26 mouse cellular contexts compared by ENCODE assay signal in the genomic region with DNA sequence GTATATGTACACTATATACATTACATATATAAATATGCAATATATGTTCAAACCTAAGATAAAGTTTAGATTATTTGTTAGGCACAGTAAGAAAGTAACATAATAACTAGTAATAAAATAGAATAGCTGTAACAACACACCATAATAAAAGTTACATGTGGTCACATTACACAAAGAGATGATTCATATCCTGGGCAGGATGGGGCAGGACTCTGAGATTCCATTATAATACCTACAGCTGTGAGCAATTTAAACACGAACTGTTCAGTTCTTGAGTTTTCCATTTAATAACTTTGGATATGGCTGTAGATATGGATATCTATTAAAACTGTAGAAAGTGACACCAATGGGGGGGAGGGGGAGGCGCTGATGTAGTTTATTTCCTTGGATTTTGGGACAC.
"Had no signal": no experiment of that assay in that cellular context is flagged by ENCODE, and none has a peak within 500 bp of the region (broad histone marks: within the 10 kb centered on the region; RNA-seq: fewer than 3 reads in every experiment).

No protein-coding gene starts in this region.

- H3K9ac ChIP-seq: heart, embryonic 12.5 days; hindbrain, embryonic 12.5 days; hindbrain, embryonic 14.5 days; intestine, embryonic 15.5 days; limb, embryonic 13.5 days; limb, embryonic 15.5 days; liver, embryonic 12.5 days; liver, embryonic 14.5 days had no signal

- H3K4me2 ChIP-seq: heart, embryonic 12.5 days; hindbrain, embryonic 12.5 days; hindbrain, embryonic 14.5 days; intestine, embryonic 15.5 days; limb, embryonic 13.5 days; limb, embryonic 15.5 days; liver, embryonic 12.5 days had no signal

- ATAC-seq: hindbrain, embryonic 16.5 days; inflammation-experienced regulatory T-cells, adult 6 months; intestine, embryonic 15.5 days; liver, embryonic 12.5 days had no signal

- DNase-seq: gastrocnemius, adult 2 months; gastrocnemius, postnatal 10 days; gastrocnemius, postnatal 25 days; heart, adult 18-20 months; heart, postnatal 10 days; heart, postnatal 4 days; kidney, adult 18-20 months; kidney, adult 8-10 months; kidney, postnatal 10 days; kidney, postnatal 25 days; kidney, postnatal 4 days; left cerebral cortex, postnatal 4 days had no signal

- H3K36me3 ChIP-seq: heart, embryonic 10.5 days; heart, embryonic 12.5 days; hindbrain, embryonic 10.5 days; hindbrain, embryonic 12.5 days; intestine, embryonic 15.5 days; limb, embryonic 13.5 days; limb, embryonic 15.5 days; liver, embryonic 12.5 days had no signal

- H3K27ac ChIP-seq: gastrocnemius, adult 2 months; heart, embryonic 10.5 days; hindbrain, embryonic 10.5 days; hindbrain, embryonic 12.5 days; hindbrain, embryonic 14.5 days; intestine, embryonic 15.5 days; layer of hippocampus, adult 2 months; left cerebral cortex, adult 2 months; limb, embryonic 13.5 days; limb, embryonic 15.5 days; liver, embryonic 12.5 days; liver, embryonic 14.5 days had no signal

- H3K9me3 ChIP-seq: heart, embryonic 10.5 days; heart, embryonic 12.5 days; hindbrain, embryonic 10.5 days; hindbrain, embryonic 12.5 days; intestine, embryonic 15.5 days; limb, embryonic 13.5 days; limb, embryonic 15.5 days; liver, embryonic 12.5 days had no signal

- H3K27me3 ChIP-seq: heart, embryonic 12.5 days; hindbrain, embryonic 12.5 days; intestine, embryonic 15.5 days; limb, embryonic 13.5 days; limb, embryonic 15.5 days had no signal

- H3K4me3 ChIP-seq: gastrocnemius, adult 2 months; heart, embryonic 10.5 days; heart, embryonic 12.5 days; hindbrain, embryonic 10.5 days; hindbrain, embryonic 12.5 days; intestine, embryonic 15.5 days; layer of hippocampus, adult 2 months; left cerebral cortex, adult 2 months; limb, embryonic 13.5 days; limb, embryonic 15.5 days; liver, embryonic 12.5 days had no signal
